In genomic region chr3:7708609-7709008, GRCm38 (mm10) we compare ENCODE assay signal across 15 mouse cellular contexts.
"Had no signal": no experiment of that assay in that cellular context is flagged by ENCODE, and none has a peak within 500 bp of the region (broad histone marks: within the 10 kb centered on the region; RNA-seq: fewer than 3 reads in every experiment).

No protein-coding gene starts in this region.

- H3K4me3 ChIP-seq: neural tube, embryonic 15.5 days; stomach, embryonic 15.5 days had no signal

- H3K27me3 ChIP-seq: neural tube, embryonic 15.5 days; stomach, embryonic 15.5 days had no signal

- H3K27ac ChIP-seq: neural tube, embryonic 15.5 days; stomach, embryonic 15.5 days; stomach, postnatal 0 days had no signal

- H3K9me3 ChIP-seq: neural tube, embryonic 15.5 days; stomach, embryonic 15.5 days had no signal

- H3K36me3 ChIP-seq: neural tube, embryonic 15.5 days; stomach, embryonic 15.5 days had no signal

- DNase-seq: retina, postnatal 1 day; right cerebral cortex, adult 18-20 months; right cerebral cortex, postnatal 14 days; right cerebral cortex, postnatal 25 days; right cerebral cortex, postnatal 4 days; spleen, adult 18-20 months; thymus, adult 18-20 months; thymus, adult 2 months; thymus, postnatal 14 days; thymus, postnatal 25 days; thymus, postnatal 36 days; thymus, postnatal 4 days had no signal

- H3K4me1 ChIP-seq: neural tube, embryonic 15.5 days; stomach, embryonic 15.5 days had no signal
